Mouse (Mus musculus): ENCODE measurements around the gene Klhl40.
A peak's percentile ranks its signal among the peaks of the same experiment; 100 is the strongest.

The Klhl40 gene

GRCm38 (mm10) chr9:121777484-121778065 is at the start of gene Klhl40:
Klhl40 (plus strand) TSS chr9:121777607.
- no peak for DNase-seq (ENCODE audit: low spot score in 2 of 2)

DNA sequence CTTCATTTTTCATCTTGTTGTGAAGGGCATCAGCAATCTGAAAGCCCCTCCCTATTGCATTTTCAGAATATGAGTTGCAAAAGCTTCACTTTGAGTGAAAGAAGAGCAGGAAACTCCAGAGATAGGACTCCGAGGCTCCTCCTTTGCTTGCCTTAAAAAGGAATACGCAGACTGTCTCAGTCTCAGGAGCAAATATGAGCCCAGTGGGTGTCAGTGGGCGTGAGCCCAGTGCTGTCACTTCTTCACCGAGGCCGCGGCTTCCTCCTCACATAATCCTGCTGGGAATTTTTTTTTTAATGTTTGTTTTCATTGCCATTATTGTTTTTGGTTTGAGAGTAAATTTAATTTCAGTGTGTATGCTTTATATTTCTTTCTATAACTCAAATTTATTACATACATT is 36.9 kb upstream of the Klhl40 start:
- DNase-seq (ENCODE audit: low spot score in 2 of 2), result no peak

DNA sequence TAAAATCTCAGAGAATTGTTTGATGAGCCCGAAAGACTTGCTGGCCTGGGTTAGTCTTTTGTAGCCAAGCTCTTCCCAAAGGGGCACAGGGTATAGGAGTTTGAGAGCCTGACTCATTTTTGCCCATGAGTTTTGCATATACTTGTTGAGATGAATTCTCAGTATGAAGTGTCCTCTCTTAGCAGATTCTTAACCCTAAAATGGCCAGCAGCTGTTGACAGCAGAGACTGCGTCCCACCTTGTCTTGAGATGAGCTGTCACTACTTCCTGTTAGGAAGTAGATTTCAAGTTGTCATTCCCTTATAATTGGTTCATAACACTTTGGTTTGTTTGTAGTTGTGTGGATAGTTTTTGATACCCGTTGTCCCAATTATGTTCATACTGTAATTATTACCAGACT is 36.2 kb upstream of the Klhl40 start:
- no peak for DNase-seq (ENCODE audit: low spot score in 2 of 2)

GRCm38 (mm10) chr9:121744051-121744450 is 33.4 kb upstream of the Klhl40 start:
- no peak for DNase-seq (ENCODE audit: low spot score in 2 of 2)

DNA sequence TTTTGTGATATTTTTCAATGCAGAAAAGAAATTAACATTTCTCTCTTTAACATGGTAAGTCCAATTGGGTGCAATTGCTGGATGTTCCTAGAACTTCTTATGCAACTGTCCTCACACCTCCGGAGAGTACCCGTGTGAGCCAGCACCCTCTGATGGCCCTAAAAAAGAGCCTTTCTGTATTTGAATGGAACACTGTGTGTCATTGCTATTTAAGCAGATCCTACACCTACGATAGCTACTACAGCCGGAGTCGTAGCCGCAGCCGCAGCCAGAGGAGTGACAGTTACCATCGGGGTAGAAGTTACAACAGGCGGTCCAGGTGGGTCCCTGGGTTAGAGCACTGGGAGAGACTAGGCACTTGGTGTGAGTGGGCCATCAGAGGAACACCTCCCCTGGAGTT is 24.6 kb upstream of the Klhl40 start:
- no peak for DNase-seq (ENCODE audit: low spot score in 2 of 2)

DNA sequence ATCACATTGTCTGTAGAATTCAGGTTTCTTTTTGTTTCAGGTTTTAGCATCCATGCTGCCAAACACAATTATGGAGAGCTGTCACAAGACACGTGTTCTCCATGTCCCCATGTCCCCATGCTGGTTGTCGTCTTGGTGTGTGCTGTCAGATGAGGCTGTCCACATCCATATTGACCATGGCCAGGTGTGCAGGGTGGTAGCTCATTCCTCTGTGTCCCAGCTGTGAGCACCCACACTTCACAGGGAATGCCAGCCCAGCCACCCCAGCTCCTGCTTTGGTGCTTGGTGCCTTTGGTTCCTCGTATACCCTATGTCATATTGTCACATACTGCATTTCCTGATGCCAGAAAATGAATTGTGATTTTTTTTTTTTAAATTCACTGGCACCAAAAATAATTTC is 22.8 kb upstream of the Klhl40 start:
- DNase-seq (ENCODE audit: low spot score in 2 of 2), result no peak

GRCm38 (mm10) chr9:121756785-121757184 is 20.6 kb upstream of the Klhl40 start:
- no peak for DNase-seq (ENCODE audit: low spot score in 2 of 2)

DNA sequence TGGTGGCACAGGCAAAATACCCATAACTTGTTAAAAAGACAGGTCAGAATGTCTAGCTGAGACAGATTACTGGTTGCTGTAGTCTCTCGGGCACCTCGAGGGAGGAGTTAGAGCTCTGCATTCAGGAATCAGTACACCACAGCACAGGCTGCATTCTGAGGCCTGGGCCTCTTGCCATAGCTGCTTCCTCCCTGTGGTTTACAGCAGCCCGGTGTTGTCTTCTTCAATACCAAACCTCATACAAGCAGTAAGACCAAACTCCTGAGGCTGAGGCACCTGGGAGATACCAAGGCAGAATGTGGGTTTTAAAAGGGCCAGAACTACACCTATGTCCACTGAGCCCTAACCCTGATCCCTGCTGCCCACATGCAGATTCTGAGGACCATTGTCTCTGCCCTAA is 20.0 kb upstream of the Klhl40 start:
- peak in 1 of 2 experiments; percentile 16 for DNase-seq (ENCODE audit: low spot score in 2 of 2)

DNA sequence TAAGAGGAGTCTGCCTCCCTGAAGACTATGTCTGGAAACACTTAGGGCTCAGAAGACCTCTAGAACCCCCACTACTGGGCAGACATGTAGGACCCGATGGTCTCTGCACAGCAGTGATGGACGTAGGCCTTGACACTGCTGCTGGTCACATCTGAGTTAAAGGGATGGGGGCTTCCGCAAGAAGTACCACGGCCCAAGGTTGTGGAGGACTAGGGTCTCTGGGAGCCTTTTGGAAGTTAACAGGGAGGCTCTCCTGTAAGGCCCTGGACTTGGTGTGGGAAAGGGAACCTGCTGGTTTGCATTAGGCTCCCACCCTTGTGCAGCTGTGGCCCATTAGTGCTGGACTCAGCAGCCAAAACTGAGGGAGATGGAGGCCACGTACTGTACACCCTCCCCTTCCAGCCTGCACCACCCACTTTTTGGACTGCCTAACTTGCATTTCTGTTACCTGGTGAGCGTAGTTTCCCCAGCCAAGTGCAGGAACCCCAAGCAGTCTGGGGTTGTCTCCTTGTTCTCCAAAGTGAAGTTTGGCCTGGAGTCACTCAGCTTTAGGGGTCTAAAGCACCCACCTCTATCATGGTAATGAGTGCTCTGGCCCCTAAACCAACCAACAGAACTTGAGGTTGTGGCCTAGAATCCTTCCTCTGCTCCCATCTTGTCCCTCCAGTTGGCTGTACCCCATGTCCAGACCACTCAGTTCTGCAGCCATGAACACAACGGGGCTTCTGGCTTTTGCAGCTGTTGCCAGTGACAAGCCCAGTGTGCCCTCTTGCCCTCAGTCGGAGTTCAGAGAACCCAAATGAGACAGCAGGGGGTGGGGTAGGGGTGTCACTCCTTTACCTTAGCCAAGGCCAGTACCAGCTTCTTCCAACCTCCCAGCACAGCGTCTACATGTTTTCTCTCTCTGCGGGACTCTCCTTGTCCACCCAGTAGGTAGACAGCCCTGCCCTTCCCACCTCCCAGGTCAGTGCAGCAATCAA is 19.3 kb upstream of the Klhl40 start:
- DNase-seq (ENCODE audit: low spot score in 2 of 2), result no peak

DNA sequence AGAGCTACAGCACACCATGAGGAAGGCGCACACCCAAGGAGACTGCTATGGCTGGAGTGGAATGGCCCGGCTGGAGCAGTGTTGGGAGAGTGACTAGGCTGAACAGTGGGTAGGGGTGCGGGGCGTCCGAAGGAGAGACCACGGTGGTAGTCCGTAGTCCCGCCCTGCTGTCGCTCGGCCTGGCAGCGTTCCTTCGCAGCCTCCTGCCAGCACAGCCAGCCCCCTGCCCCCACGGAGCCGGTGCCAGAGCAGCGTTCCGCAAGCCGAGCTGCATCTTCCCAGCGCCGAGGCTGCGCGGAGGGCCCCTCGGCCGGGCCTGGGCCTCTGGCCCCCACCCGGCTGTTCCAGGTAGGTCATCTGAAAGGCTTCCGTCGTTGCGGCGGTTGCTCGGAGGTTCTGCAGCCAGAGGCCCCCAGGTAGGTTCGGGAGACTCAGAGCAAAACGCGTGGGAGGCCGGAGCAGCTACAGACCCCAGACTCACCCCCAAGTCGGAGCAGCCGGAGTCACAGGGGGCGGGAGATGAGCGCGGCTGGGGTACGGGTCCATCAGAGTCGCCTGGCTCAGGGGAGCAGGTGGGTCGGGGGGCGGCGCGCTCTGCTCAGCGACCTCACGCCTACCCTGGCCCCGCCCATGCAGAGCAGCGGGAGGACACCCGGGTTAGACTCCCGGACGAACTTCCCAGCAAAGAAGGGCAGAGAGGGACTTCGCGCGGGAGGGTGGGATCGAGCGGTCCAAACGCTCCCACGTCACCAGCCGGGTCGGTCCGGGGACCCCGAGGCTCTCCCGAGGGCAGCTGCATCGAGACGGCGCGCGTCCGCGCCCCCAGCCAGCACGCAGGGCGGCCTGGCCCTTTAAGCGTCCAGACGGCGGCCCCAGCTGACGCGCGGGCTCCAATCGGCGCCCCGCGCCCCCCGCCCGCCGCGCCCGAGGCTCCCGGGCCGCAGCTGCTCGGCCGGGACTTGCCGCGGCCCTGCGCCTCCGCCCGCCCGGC is 18.0 kb upstream of the Klhl40 start, which contains the start of gene Zfp651:
TSS of gene Zfp651 (plus strand) at position 240 of the 991 bp plus-strand sequence.
- no peak for DNase-seq (ENCODE audit: low spot score in 2 of 2)

DNA sequence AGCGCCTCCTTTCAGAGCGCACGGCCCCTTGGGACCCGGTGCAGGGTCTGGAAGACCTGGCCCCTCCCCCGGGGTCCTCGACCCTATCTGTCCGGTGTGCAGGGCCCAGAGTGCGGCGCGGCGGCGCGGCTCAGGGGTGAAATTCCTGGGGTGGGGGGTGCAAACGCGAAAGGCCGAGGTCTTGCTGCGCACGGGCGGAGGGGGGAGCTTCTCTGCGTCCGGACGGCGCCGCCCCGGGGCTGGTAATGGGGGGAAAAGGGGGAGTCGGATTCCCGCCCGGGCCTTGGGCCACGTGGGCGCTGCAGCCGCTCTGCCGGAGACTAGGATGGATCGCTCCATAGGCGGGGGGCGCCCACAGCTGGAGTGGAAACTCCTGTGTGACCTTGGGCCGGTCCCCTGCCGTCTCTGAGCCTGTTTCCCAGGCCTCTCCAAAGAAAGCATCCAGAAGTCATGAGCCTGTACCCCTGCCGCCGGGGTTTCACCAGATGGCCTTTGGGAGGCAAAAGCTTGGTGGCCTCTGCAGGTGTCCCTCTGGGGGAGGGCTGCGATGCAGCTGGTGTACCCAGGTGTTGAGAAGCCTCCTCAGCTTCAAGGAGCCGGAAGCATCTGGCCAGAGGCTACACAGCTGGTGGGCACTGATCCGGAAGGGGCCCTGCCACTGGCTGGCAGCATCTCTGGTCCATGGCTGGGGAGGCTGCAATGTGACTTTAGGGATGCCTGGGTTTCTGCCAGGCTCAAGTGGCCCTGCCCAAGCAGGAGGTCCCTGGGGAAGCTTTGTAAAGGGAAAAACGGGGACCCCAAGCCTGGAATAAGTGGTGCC is 16.9 kb upstream of the Klhl40 start:
- peak in 1 of 2 experiments; percentile 17 for DNase-seq (ENCODE audit: low spot score in 2 of 2)

GRCm38 (mm10) chr9:121761091-121761665 is 16.2 kb upstream of the Klhl40 start:
- no peak for DNase-seq (ENCODE audit: low spot score in 2 of 2)

GRCm38 (mm10) chr9:121761787-121762186 is 15.6 kb upstream of the Klhl40 start:
- DNase-seq (ENCODE audit: low spot score in 2 of 2), result no peak

GRCm38 (mm10) chr9:121762248-121762647 is 15.2 kb upstream of the Klhl40 start:
- no peak for DNase-seq (ENCODE audit: low spot score in 2 of 2)

GRCm38 (mm10) chr9:121762761-121763160 is 14.6 kb upstream of the Klhl40 start:
- no peak for DNase-seq (ENCODE audit: low spot score in 2 of 2)

DNA sequence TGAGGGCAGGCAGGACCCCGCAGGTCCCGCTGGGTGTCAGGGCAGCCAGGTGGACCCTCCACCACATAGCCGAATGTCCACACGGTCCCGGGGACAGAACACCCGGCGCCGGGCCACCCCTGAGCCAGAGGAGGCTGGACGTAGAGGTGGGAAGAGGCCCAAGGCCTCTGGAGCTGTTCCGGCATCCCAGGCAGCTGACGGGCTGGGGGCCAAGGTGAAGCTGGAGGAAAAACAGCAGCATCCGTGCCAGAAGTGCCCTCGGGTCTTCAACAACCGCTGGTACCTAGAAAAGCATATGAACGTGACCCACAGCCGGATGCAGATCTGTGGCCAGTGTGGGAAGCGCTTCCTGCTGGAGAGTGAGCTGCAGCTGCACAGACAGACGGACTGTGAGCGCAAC is 13.7 kb upstream of the Klhl40 start:
- no peak for DNase-seq (ENCODE audit: low spot score in 2 of 2)

- no peak for DNase-seq (ENCODE audit: low spot score in 2 of 2)
Observed at GRCm38 (mm10) chr9:121765166-121765855, 12.1 kb upstream of the Klhl40 start.

GRCm38 (mm10) chr9:121772412-121772811 is 5.0 kb upstream of the Klhl40 start:
- no peak for DNase-seq (ENCODE audit: low spot score in 2 of 2)

GRCm38 (mm10) chr9:121775951-121776350 is 1.5 kb upstream of the Klhl40 start:
- DNase-seq (ENCODE audit: low spot score in 2 of 2), result no peak

- no peak for DNase-seq (ENCODE audit: low spot score in 2 of 2)
Observed at GRCm38 (mm10) chr9:121776511-121776910, 896 bp upstream of the Klhl40 start.

Data from natural killer cell, adult 2 months (primary cell).